Mouse (Mus musculus) kidney, adult 9 months (tissue): ENCODE measurements around the gene Thbs2.

Experiments used
- DNase-seq: peaks from one replicate; pipeline ENCODE4 v3.0.0; 2022

Gene Thbs2

DNA sequence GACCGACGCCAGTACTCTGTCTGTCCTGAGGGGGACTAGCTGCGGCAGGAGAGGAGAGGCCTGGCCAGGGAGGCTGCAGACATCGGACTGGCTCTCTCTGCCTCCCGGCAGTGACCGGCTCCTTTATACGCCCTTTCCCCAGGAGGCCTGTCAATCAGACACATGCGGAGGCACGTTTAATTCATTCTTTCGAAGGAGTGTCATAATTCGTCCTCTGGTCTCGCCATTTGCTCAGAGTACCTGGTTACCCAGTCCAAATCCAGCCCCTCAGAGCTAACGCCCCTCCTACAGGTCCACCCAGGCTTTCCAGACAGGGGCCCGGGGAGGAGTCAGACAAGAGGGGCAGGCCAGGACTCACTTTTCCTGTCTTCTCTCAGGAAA is at the start of gene Thbs2:
TSS of gene Thbs2 (minus strand) at position 242 of the 381 bp plus-strand sequence.
- peak; percentile 41 for DNase-seq

DNA sequence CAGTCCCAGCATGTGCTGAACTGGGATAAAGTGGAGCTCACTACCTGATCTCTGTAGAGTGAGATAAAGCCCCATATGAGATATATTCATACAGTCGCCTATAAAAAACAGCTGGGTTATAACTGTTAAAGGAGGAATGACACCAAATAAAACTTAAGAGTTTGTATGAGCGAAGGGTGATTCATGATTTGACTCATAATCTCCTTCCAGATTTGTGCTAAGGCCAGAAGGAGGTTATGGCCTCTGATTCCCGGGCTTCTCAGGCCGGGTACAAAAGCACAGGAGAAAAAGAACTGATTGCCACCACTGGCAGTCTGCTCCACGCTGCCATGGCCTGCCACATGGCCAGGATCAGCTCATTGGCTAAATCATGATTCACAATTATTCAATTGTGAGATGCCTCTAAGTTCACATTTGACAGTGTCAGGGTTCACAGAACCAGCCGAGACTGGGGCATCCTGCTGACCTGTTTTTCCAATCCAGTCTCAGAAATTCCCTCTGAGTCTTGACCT is 41.5 kb upstream of the Thbs2 start:
- DNase-seq: no peak

DNA sequence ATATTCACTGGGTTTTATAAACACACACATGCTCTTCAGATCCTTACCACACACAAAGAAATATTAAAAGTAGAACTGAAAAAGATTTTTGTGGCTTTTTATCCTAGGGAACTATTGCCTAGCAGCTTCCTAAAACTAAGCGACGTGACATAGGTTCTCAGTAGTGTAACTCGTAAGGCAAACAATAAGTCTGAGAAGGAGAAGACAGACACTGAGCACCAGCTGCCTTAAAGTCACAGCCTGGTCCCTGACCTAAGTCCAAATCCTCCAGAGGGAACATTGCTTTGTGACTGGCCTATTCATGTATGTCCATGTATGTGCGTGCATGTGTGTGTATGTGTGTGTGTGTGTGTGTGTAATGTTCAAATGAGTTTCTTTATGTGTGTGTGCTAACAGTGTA is 40.3 kb upstream of the Thbs2 start:
- no peak for DNase-seq

DNA sequence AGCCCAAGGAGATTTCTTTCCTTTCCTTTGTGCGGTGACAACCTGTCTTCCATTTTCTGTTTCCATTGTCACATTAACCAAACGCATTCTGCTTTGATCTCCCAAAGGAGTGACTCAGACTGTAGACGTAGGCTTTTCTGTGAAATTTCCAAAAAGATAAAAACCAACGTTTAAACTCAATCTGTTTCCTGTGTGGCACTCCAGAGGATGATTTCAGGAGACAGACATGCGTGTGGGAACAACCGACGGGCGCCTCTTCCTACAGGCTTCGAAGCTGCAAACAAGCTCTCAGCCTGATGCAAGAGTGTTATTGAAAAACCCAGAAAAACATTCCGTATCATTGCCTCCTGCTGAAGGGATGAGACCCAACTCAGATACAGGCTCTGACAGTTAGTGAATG is 39.9 kb upstream of the Thbs2 start:
- DNase-seq: no peak

DNA sequence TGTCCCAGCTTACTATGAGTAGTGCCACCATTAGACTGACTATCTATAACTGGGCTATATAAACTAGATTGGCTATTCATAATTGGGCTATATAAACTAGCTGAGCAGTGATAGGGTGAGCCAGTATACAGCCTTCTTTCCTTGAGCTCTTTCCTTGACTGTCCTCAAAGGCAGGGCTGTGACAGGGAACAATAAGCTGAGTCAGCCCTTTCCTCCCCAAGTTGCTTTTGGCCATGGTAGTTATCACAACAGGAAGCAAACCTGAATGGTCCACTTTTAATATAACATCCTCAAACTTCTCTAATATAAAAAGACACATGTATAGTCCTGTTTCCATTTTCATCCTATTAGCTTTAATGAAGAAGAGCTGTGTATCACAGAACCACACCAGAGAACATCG is 39.0 kb upstream of the Thbs2 start:
- no peak for DNase-seq

DNA sequence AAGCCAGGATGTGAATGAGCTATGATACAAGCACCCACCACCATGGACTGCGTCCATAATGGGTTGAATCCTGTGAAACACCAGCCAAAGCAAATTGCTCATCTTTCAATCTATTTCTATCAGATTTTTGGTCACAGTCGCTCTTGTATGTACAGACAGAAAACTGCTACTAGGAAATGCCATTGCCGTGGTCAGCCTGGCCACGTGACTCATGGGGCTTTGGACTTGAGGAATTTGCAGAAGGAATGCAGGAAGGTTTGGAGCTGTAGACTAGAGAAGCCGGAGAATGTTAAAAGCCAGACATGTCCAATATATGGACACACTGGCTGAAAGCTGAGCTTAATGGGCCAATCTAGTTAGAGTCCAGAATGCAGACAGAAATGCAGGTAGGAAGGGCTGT is 36.6 kb upstream of the Thbs2 start:
- DNase-seq: no peak

DNA sequence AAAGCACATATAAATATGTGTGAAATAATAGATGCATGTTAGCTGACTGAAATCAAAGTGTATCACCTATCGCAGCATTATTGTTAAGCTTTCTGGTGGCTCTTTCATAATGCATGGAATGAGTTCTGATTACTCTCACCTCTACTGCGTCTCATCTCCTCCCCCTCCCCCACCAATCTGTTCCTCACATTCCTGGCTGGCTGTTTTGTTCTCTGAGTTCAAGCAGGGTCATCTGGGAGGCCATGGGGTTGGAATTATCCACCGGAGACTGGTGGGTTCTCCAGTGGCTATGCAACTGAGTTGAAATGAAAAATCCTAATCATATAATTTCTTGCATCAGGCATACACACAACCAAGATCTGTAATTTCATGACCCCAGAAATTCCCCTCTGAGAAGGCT is 33.4 kb upstream of the Thbs2 start:
- no peak for DNase-seq

DNA sequence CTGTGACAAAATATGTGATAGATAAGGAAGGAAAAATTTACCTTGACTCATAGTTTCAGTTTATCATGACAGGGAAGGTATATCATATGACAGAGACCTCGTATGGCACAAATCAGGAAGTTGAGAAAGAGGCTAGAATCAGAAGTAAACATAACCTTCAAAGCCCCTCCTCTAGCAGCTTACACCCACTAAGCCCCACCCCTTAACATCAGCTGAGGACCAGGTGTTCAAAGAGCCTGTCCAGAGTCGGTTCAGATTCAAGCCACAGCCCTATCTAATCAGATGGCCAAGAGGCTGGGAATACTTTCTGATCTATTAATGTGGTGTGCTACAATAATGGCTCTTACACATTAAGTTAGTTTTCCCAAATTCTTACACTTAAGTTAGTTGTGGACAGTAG is 30.8 kb upstream of the Thbs2 start:
- no peak for DNase-seq

DNA sequence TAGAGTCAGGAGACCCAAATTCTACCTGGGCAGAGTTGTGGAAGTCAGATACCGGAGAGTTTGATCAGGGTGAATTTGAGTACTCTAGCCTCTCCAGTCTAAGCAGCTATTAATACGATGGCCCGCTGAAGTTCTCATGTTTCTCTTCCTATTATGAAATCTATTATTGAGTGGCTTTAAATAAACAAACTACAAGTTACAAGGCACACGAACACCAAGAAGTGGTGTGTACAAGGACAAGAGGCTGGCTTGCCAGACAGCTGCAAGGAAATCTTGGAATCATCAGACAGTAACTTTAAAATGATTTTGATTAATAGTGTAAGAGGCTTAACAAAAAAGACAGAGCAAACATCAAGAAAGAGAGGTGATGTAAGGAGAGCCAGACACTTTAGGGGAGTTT is 27.3 kb upstream of the Thbs2 start:
- no peak for DNase-seq

DNA sequence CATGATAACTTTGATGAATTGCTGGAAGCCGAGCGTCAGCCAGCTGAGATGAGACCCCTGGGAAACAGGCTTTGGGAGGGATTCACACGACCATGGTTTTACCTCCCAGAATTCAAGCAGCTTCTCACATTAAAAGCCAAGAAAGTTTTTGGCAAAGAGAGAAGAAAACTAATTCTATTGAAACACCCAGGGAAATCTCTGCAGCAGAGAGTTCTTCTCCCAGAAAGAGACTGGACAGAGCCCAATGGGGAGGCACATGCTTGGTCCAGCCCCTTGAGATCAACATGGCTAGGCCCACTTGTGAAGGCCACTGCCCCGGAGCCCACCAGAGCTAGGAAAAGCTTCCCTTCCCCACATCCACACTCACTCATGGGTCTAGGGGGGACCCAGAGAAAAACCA is 26.9 kb upstream of the Thbs2 start:
- no peak for DNase-seq

DNA sequence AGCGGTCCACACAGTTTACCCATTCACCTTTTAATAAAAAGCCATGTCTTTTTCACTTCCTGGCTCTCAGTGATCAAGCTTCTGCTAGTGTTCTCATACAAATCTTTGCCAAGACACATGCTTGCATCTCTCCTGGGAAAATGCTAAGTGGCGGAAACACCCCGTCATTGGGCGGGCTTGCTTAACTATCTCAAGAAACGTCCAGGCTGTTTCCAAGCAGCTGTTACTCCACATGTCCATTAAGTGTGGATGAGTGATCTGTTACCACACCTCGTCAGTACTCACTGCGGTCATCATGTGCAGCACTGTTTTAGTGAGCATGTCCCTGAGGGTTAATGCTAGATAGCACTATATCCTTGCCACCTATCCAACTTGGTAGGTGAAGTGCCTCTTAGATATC is 26.2 kb upstream of the Thbs2 start:
- DNase-seq: peak; percentile 39

DNA sequence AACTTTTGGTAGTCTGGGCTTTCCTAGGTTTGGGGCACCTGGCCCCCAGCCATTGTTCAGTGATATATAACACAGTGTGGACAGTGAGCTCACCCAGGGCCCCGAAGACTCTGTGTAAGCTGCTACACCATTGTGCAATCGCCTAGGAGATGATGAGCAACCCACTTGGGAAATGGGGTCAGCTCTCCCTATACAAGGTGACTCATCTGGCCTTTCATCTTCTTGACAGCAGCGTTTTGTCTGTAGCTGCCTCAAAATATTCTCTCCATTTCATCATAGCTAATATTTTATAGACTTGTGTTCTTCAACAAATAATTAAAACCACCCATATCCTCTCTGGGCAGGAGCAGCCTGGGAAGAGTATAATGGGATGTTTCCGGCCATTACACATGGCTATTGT is 24.8 kb upstream of the Thbs2 start:
- no peak for DNase-seq

DNA sequence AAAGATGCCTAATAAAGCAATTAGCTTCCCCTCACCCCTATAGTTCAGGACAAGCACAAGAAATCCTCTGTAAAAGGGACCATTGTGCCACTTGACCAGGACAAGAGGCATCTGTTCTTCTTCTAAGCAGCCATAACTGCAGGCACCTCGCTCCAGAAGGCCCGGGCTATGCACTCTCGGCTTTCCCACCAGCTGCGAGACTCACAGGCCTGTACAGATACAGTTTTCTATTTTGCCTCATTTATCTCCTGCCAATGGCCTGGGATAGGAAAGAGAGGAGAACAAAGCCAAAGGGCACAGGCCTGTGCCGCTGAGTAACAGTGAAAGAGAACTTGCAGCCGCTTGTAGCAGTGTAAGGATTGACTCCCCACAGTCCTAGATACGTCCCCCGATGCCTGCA is 20.7 kb upstream of the Thbs2 start:
- no peak for DNase-seq

DNA sequence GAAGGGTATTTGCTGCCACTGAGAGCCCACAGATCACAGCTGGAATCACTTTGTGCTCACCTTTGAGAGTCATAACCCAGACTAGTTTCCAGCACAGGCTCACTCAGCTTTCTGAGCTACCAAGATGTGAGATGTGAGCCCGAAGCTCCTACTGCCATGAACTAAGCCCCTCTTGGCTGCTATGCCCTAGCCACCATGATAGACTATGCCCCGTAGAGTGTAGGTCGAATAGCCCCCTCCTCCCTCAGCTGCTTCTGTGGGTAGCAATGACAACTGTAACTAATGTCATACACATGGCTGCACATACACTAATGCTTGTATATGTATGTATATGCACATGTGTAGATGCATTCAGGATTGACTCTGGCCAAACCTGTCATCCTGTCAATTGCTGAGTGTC is 20.3 kb upstream of the Thbs2 start:
- no peak for DNase-seq

DNA sequence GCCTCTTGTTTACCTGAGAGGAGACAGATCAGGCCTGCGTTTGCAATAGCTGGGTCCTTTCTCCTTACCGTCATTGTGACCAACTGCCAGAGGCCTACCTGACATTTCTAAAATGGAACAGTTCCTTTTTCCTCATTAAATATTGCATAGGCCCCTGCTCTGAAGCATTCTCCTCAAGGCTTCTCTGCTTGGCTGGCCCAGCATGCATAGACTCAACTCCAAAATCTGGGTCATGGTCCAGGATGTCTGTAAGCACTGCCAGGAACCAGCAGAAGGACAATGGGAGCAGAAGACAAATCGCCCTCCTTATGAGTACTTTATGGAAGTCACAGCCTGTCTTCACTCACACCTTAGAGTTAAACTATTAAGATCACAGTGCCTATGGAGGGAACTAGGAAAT is 17.7 kb upstream of the Thbs2 start:
- DNase-seq: no peak

DNA sequence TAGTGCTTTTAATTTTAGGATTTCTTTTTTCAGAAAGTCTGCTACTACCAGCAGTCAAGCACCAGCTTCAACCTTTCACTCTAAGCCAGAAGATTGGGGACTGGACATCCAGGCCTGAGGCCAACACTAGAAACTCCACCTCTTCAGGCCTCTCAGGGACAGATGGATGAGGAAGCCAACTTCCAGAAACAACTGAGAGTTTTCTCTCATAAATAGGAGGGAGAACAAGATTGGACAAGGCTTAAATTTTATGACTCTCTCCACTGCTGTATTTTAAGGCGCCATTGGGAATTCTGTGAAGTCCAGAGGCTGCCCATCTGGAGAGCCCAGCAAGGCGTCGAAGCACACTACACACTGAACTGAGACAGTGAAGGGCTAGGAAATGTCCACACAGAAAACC is 17.0 kb upstream of the Thbs2 start:
- DNase-seq: no peak

DNA sequence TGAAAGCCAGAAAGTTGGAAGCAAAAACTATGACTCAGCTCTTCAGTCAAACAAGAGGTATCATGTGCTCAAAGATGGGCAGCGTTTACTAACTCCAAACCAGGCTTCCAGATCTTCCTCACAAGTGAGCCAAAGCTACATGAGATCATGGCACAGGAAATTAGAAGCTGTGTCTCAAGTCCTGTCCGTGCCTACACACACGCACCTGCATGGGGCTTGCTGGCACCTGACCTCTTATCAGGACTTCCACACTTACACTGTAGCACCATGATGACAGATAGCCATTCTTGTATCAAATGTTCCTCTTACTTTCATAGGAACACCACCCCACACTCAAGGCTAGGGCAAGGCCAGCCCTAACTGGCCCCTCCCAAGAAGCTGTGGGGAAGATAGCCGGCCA is 12.0 kb upstream of the Thbs2 start:
- no peak for DNase-seq

DNA sequence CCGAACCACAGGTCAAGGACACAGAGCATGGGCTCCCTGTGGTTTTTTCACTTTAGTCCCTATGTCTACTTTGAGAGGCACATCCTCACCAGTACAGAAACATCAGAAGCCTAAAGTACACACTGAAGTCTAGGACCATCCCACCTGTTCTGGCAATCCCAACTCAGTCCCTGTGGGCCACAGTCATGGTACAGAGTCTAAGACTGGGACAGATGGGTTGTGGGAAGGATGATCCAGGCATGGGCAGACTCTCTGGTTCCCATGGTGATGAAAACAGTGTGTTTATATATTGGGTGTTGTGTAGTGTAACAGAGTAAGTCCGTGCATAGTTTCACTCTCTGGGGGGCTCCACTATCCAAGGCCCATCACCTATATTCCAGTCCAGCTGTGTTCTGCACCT is 11.4 kb upstream of the Thbs2 start:
- no peak for DNase-seq

DNA sequence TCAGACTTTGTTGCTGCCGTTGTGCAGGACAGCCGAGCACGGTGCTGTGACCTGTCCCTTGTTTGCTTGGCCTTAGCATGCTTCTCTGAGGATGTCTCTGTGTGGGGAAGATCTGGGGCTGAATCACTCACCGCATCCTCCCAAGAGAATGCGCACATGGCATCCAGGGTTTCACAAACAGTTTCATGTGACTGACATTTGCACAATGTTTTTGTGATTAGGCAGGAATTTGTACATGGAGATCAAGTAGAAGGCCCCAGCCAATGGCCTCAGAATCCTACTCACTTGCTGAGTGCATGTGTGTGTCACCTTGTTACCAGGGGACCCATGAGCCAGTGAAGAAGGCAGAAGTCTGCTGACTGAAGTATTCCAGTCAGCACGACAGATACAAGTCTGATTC is 9.7 kb upstream of the Thbs2 start:
- no peak for DNase-seq

DNA sequence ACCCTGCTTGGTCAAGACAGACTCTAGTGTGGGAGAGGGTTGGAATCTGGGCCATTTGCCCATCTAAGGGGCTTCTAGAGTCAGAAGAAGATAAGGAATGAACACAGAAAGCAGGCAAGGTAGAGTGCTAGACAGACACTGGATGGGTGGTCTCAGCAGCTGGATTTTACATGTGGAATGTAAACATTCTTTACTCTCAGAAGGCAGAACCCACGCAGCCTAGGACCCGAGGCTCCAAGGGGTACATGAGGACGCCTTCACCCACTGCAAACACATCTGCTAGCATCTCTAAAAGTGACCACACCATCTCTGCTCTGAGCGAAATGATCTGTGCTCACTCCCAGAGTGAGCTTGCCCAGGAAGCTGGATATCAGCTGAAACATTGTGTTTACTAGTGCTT is 9.2 kb upstream of the Thbs2 start:
- DNase-seq: no peak

DNA sequence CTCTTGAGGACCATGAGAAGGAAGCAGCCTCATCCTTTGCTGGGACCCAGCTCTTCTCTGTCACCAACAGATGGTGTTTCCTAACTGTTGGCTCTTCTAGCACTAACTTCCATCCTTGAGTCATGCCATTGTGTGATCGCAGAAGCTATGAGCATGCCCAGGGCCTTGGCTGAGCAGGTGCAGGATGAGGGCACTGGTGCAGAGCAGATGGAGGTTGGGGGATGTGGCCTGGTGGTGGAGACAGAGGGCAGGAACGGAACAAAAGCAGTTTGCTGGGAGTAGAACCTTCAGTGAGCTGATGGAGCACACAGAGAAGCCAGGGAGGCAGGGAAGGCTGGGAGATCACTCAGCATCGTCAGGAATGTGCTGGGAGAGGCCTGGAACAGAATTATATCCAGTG is 8.7 kb upstream of the Thbs2 start:
- no peak for DNase-seq

DNA sequence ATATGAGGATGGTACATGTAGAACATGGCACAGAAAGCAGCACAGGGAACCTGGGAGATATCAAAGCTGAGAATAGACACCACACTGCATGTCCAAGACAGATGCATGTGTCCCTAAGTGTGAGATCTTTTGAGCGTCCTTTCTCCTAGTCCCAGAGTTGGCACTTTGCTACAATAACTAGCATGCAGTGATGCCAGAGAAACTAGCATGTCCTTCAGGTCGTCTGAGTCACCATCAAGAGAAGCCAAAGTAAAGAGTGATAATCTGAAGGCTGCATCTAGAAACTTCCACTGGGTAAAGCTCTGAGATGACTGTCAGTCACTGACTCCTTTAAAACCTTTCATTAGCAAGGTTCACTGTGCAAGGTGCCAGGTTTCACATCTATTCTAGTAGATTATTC is 7.9 kb upstream of the Thbs2 start:
- no peak for DNase-seq

DNA sequence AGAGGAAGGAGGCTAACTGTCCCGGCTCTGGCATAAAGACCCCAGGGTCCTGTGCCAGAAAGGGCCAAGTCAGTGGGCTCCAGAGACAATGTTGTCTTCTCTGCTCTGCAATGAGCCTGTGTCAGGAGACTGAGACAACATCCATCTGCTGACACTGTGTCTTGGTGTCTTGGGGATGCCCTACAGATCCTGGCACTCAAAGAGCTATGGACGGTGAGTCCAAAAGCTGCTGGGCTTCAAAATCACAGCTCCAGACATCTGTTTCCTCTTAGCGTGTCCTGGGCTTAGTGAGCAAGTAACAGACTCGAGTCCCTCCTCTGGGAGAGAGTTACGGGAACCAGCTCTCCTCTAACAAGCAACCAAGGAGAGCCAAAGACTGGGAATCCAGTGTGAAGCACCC is 6.2 kb upstream of the Thbs2 start:
- no peak for DNase-seq

DNA sequence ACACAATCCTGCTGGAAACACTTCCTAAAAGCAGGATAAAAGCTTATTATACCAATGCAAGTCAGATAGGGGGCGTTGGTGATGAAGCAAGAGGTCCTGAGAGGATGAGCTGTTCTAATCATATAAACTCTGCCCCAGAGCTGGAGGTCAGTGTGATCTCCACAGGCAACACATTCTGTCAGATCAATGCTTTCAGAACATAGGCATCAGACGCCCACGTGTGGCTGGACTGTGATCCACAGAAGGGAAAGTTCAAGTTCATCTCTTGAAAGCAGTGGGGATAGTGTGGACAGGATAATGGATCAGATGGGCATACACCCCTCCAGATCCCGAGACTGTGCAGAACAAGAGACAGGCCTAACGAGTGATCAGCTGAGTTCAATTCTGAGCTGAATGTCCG is 4.2 kb upstream of the Thbs2 start:
- DNase-seq: no peak

DNA sequence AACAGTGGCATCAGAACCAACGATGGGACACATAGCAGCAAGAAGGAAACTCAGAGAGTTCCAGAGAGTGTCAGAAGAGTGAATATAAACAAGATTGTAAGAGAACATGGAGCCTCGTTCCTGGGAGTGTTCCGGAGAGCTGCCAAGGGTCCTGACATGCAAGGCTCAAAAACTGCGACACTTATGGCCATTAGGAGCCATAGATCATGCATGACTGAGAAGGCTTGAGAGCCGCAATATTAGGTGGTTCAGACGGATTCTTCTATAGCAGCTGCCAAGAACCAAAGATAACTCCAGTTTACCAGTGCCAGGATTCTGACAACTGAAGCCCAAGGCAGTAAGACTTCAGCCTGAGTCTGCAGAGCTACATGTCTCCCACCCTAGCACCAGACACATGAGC is 3.1 kb upstream of the Thbs2 start:
- no peak for DNase-seq

DNA sequence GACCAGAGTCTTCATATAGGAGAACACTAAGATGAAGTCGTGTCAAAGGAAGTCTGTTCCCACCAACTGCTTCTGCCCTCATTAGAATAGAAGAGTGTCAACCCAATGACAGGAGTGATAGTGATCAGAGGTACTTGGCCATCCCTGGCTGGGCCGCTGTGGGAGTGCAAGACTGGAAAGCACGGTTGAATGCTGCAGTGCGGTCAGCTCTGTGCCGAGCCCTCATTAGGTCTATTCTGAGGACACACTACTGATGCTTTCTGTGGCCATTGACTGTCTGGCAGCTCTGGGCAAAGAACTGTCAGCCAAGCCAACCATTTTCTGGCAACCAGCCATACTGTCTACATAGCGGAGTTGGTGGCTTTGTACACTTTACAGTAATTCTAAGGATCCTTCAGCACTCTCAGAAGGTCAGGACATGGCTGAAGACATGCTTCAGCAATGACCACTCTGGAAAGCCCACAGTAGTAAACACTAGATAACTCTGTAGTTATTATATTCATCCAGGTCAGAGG is 2.3 kb upstream of the Thbs2 start:
- no peak for DNase-seq
